Mouse (Mus musculus) kidney, postnatal 0 days (tissue): ENCODE measurements around the gene Itpr2. TPM values are rescaled to one million over a fixed set of nuclear protein-coding genes. Genes with fewer than 3 reads are reported as not detected.

Experiments
- ATAC-seq: fragments of 200-750 bp; cut with Nextera tagmentation; replicated peaks from 2 replicates; pipeline ENCODE4 v1.8.0; 2017; ENCODE audit warnings: low read depth, moderate number of reproducible peaks, moderate TSS enrichment, moderate library complexity; ENCODE audit not compliant: low FRiP score
- DNase-seq: peaks from one replicate; pipeline ENCODE4 v3.0.0-alpha.2; 2016; ENCODE audit warnings: low spot score
- H3K27ac ChIP-seq: fragments of 300-500 bp; sonication (generic); 2 replicates; pipeline ENCODE4 v1.5.1; 2014; ENCODE audit warnings: mild to moderate bottlenecking
- H3K27me3 ChIP-seq: fragments of 300-500 bp; sonication (generic); 2 replicates; pipeline ENCODE4 v1.6.1; 2014; ENCODE audit warnings: low read length, mixed read lengths; ENCODE audit not compliant: insufficient read depth
- H3K36me3 ChIP-seq: fragments of 300-500 bp; sonication (generic); 2 replicates; pipeline ENCODE4 v1.6.1; 2014; ENCODE audit warnings: low read length, mixed read lengths; ENCODE audit not compliant: insufficient read depth
- H3K4me1 ChIP-seq: fragments of 300-500 bp; sonication (generic); replicated peaks from 2 replicates; pipeline ENCODE4 v1.6.1; 2014; ENCODE audit warnings: antibody characterized with exemption, low read length, mixed read lengths; ENCODE audit not compliant: insufficient read depth
- H3K4me2 ChIP-seq: fragments of 300-500 bp; sonication (generic); 2 replicates; pipeline ENCODE4 v1.6.1; 2014; ENCODE audit warnings: mild to moderate bottlenecking, low read length, moderate library complexity, mixed read lengths
- H3K4me3 ChIP-seq: fragments of 300-500 bp; sonication (generic); replicated peaks from 2 replicates; pipeline ENCODE4 v1.5.1; 2014; ENCODE audit warnings: low read depth, low read length
- H3K9ac ChIP-seq: fragments of 300-500 bp; sonication (generic); 2 replicates; pipeline ENCODE4 v1.6.1; 2014; ENCODE audit warnings: low read depth, low read length
- H3K9me3 ChIP-seq: fragments of 300-500 bp; sonication (generic); replicated peaks from 2 replicates; pipeline ENCODE4 v1.6.1; 2016; ENCODE audit warnings: low read length, inconsistent platforms, mixed read lengths
- CTCF ChIP-seq: IDR thresholded peaks from 2 replicates; pipeline ENCODE4 v1.5.1; 2016; ENCODE audit warnings: antibody characterized with exemption, low read depth, mild to moderate bottlenecking, moderate library complexity
- WGBS: fragments of 180-500 bp; shearing (Covaris S2); extraction: QIAGEN DNeasy Blood & Tissue Kit; methylation state at CpG from one replicate; pipeline ENCODE4 v1.1.7; 2014; 5-methylcytosine and 5-hydroxymethylcytosine counted together
- polyA plus RNA-seq: library from polyadenylated mRNA; unstranded; fragments of >200 nt; fragmentation: Nextera tagmentation; extraction: Ambion mirVana; gene quantifications from 2 replicates; pipeline ENCODE4 v1.2.1, GENCODE M21; 2015

Gene Itpr2
- polyA plus RNA-seq, 1 experiment from 2014 or later: 17.4 TPM

GRCm38 (mm10) chr6:146159641-146160040, 342.4 kb downstream of the Itpr2 start:
- DNase-seq: no peak
- no peak for TF ChIP-seq CTCF
- no peaks in the 10 kb centered on the region for H3K4me1 ChIP-seq
- no peaks in the 10 kb centered on the region for H3K27me3 ChIP-seq
- no peak for ATAC-seq
- 77% methylated on average over 4 of the region's 4 CpGs for WGBS
- no peak overlapping the region for H3K4me2 ChIP-seq
- no peak overlapping the region for H3K9ac ChIP-seq
- no peak overlapping the region for H3K27ac ChIP-seq
- no peaks in the 10 kb centered on the region for H3K9me3 ChIP-seq
- H3K36me3 ChIP-seq: no peaks in the 10 kb centered on the region
- no peak overlapping the region for H3K4me3 ChIP-seq

GRCm38 (mm10) chr6:146158717-146159116, 343.3 kb downstream of the Itpr2 start:
- Histone ChIP-seq H3K9me3 (no peaks in the 10 kb centered on the region), H3K9ac (no peak overlapping the region), H3K4me2 (no peak overlapping the region), H3K4me3 (no peak overlapping the region), H3K27ac (no peak overlapping the region), H3K27me3 (no peaks in the 10 kb centered on the region), H3K36me3 (no peaks in the 10 kb centered on the region), H3K4me1 (no peaks in the 10 kb centered on the region)
- DNase-seq: no peak
- no peak for TF ChIP-seq CTCF
- no peak for ATAC-seq
- WGBS: 93% methylated on average over 12 of the region's 12 CpGs

GRCm38 (mm10) chr6:146157983-146158535, 344.0 kb downstream of the Itpr2 start:
- TF ChIP-seq CTCF: no peak
- no peaks in the 10 kb centered on the region for H3K27me3 ChIP-seq
- H3K4me2 ChIP-seq: no peak overlapping the region
- no peaks in the 10 kb centered on the region for H3K4me1 ChIP-seq
- no peaks in the 10 kb centered on the region for H3K36me3 ChIP-seq
- H3K27ac ChIP-seq: no peak overlapping the region
- H3K9me3 ChIP-seq: no peaks in the 10 kb centered on the region
- WGBS: 65% methylated on average over 8 of the region's 8 CpGs
- no peak overlapping the region for H3K9ac ChIP-seq
- ATAC-seq (no peak), DNase-seq (no peak)
- no peak overlapping the region for H3K4me3 ChIP-seq

GRCm38 (mm10) chr6:146157099-146157498, 344.9 kb downstream of the Itpr2 start:
- Histone ChIP-seq H3K4me1 (no peaks in the 10 kb centered on the region), H3K4me3 (no peak overlapping the region), H3K9ac (no peak overlapping the region), H3K9me3 (no peaks in the 10 kb centered on the region), H3K36me3 (no peaks in the 10 kb centered on the region), H3K27me3 (no peaks in the 10 kb centered on the region), H3K27ac (no peak overlapping the region), H3K4me2 (no peak overlapping the region)
- ATAC-seq (no peak), DNase-seq (no peak)
- 96% methylated on average over 14 of the region's 14 CpGs for WGBS
- no peak for TF ChIP-seq CTCF

GRCm38 (mm10) chr6:146156536-146156935, 345.5 kb downstream of the Itpr2 start:
- no peak for TF ChIP-seq CTCF
- no peaks in the 10 kb centered on the region for H3K9me3 ChIP-seq
- ATAC-seq (no peak), DNase-seq (no peak)
- H3K27me3 ChIP-seq: no peaks in the 10 kb centered on the region
- 90% methylated on average over 6 of the region's 6 CpGs for WGBS
- H3K36me3 ChIP-seq: no peaks in the 10 kb centered on the region
- no peak overlapping the region for H3K4me2 ChIP-seq
- H3K4me1 ChIP-seq: no peaks in the 10 kb centered on the region
- H3K27ac ChIP-seq: no peak overlapping the region
- no peak overlapping the region for H3K4me3 ChIP-seq
- H3K9ac ChIP-seq: no peak overlapping the region

- Histone ChIP-seq H3K27ac (no peak overlapping the region), H3K4me1 (no peaks in the 10 kb centered on the region), H3K9me3 (no peaks in the 10 kb centered on the region), H3K36me3 (no peaks in the 10 kb centered on the region), H3K27me3 (no peaks in the 10 kb centered on the region), H3K4me3 (no peak overlapping the region), H3K4me2 (no peak overlapping the region), H3K9ac (no peak overlapping the region)
- WGBS: 82% methylated on average over 8 of the region's 8 CpGs
- DNase-seq (no peak), ATAC-seq (no peak)
- no peak for TF ChIP-seq CTCF
Observed at GRCm38 (mm10) chr6:146155156-146155734, 346.8 kb downstream of the Itpr2 start.

GRCm38 (mm10) chr6:146152843-146153242, 349.2 kb downstream of the Itpr2 start:
- no peak overlapping the region for H3K9ac ChIP-seq
- H3K9me3 ChIP-seq: no peaks in the 10 kb centered on the region
- 60% methylated on average over 5 of the region's 5 CpGs for WGBS

More at GRCm38 (mm10) chr6:146152843-146153242, 349.2 kb downstream of the Itpr2 start:
- no peaks in the 10 kb centered on the region for H3K27me3 ChIP-seq
- DNase-seq: no peak
- no peak overlapping the region for H3K4me2 ChIP-seq
- TF ChIP-seq CTCF: no peak
- no peak for ATAC-seq
- H3K4me3 ChIP-seq: no peak overlapping the region
- H3K4me1 ChIP-seq: no peaks in the 10 kb centered on the region
- H3K27ac ChIP-seq: no peak overlapping the region
- H3K36me3 ChIP-seq: no peaks in the 10 kb centered on the region
